Mouse (Mus musculus): Measurements from ENCODE around the gene Dzip1.

The Dzip1 gene

GRCm38 (mm10) chr14:118924673-118925615 is at the start of gene Dzip1:
Dzip1 (minus strand) TSS chr14:118925460.
- DNase-seq, result peak; percentile 86

- DNase-seq, result no peak
Measured at GRCm38 (mm10) chr14:118972268-118972667, 47.0 kb upstream of the Dzip1 start.

- no peak for DNase-seq
Measured at GRCm38 (mm10) chr14:118967646-118968045, 42.4 kb upstream of the Dzip1 start.

GRCm38 (mm10) chr14:118965356-118966000 is 40.2 kb upstream of the Dzip1 start:
- no peak for DNase-seq

- DNase-seq, result no peak
Measured at GRCm38 (mm10) chr14:118958010-118958409, 32.8 kb upstream of the Dzip1 start.

- DNase-seq, result no peak
Measured at GRCm38 (mm10) chr14:118951912-118952583, 26.8 kb upstream of the Dzip1 start.

- no peak for DNase-seq
Measured at GRCm38 (mm10) chr14:118948841-118949240, 23.6 kb upstream of the Dzip1 start.

- no peak for DNase-seq
Measured at GRCm38 (mm10) chr14:118944702-118945101, 19.4 kb upstream of the Dzip1 start.

GRCm38 (mm10) chr14:118942076-118942475 is 16.8 kb upstream of the Dzip1 start:
- DNase-seq, result no peak

- no peak for DNase-seq
Measured at GRCm38 (mm10) chr14:118940796-118941495, 15.7 kb upstream of the Dzip1 start.

- DNase-seq, result no peak
Measured at GRCm38 (mm10) chr14:118938551-118938950, 13.3 kb upstream of the Dzip1 start.

- DNase-seq, result peak; percentile 99
Measured at GRCm38 (mm10) chr14:118937533-118938492, 12.6 kb upstream of the Dzip1 start, which contains the start of gene Dnajc3. Dnajc3 (plus strand) TSS chr14:118937976.

- no peak for DNase-seq
Measured at GRCm38 (mm10) chr14:118936952-118937351, 11.7 kb upstream of the Dzip1 start.

- no peak for DNase-seq
Measured at GRCm38 (mm10) chr14:118936236-118936635, 11.0 kb upstream of the Dzip1 start.

GRCm38 (mm10) chr14:118934686-118935085 is 9.4 kb upstream of the Dzip1 start:
- no peak for DNase-seq

GRCm38 (mm10) chr14:118932956-118933355 is 7.7 kb upstream of the Dzip1 start:
- no peak for DNase-seq

- no peak for DNase-seq
Measured at GRCm38 (mm10) chr14:118931181-118931580, 5.9 kb upstream of the Dzip1 start.

GRCm38 (mm10) chr14:118930777-118931176 is 5.5 kb upstream of the Dzip1 start:
- DNase-seq, result no peak

- DNase-seq, result no peak
Measured at GRCm38 (mm10) chr14:118929779-118930178, 4.5 kb upstream of the Dzip1 start.

GRCm38 (mm10) chr14:118928565-118928964 is 3.3 kb upstream of the Dzip1 start:
- no peak for DNase-seq

GRCm38 (mm10) chr14:118922667-118923184 is 2.5 kb downstream of the Dzip1 start:
- peak; percentile 22 for DNase-seq

Measured in right cerebral cortex, postnatal 25 days (tissue).